Mouse (Mus musculus): ENCODE measurements around the gene Bhlhe41.

Gene Bhlhe41

DNA sequence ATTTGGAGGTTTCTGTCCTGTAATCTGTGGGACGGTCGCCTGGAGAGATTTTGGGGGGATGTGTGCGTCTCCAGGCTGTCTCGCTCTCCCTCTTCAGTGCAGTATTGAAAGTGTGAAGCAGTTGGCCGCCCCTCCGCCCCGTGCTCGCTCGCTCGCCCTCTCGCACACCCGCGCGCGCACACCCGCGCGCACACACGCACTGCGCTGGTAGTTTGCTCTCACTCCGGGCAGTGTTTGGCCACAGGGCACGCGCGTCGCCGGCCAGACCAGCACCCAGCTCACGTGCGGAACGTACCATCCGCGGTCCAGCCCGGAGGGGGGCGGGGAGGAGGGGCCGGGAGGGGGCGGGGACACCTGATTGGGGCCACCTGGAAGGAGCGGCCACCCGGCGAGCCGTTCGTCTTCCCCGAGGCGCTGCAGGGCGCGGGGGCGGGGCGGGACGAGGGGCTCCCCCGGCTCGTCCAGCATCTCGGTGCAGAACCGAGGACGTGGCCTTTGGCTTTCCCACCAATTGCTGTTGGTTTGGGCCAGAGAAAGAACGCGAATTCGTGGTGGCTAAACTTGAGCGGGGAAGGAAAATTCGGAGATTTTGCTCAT, at the start of gene Bhlhe41:
Gene Bhlhe41, minus strand, starts transcription at position 270 of the 597 bp plus-strand sequence.
- DNase-seq, result no peak

DNA sequence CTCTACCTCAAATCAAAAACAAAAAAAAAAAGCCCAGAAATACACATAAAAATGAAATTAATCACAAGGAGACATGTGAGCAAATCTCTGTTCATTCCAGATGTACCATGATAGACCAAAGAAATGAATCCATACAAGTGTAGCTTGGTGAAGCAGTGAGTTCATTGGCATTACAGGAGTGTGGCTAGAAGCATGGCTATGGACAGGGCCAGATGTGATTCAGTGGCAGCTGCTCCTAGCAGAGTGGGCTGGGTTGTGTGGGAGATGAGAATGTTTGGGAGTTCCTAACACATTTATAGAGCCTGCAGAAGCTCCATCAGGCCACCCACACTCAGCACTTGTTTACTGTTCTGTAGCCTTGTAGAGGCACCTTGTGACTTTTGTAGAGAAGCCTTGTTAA, 46.9 kb upstream of the Bhlhe41 start:
- no peak for DNase-seq

DNA sequence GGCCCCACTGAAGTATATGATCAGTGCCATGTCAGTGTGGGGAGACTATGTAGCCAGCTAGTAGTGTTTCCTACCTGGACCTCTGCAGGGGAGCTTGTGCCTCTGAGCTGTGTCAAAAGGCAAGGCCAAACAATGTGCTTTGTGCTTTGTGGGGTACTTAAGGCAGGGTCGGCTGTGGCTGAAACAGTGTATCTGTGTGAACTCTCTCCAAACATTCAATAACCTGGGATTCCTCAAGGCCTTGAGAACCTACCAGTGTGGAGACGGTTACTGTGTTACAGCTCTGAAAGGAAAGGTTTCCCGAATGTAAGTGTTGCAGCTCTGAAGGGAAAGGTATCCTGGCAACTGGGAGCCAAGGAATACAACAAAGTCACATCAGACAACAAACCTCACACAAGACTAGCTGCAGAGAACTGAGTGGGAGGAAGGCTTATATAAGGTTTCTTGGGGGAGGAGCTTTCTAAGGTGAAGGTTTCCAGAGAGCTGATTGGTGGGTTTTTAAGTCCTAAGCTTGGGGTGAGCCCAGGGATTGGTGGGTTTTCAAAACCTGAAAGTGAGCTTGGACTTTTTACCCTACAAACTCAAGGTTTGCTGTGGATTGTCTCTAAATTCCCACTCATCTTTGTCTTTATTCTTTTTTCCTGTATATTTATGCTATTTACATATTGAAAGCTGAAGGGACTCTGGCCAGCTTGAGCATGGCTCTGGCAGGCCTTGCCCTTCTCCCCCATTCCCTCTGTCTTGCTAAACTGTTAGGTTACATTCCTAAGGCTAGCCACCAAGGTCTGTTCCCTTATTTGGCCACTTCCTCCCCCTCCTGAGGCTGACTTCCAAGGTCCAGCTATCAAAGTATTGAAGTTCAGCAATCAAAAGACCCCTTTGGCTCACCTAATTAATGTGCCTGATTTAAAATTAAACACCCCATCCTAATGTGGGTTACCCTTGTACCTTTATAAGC, 45.4 kb upstream of the Bhlhe41 start:
- DNase-seq, result no peak

DNA sequence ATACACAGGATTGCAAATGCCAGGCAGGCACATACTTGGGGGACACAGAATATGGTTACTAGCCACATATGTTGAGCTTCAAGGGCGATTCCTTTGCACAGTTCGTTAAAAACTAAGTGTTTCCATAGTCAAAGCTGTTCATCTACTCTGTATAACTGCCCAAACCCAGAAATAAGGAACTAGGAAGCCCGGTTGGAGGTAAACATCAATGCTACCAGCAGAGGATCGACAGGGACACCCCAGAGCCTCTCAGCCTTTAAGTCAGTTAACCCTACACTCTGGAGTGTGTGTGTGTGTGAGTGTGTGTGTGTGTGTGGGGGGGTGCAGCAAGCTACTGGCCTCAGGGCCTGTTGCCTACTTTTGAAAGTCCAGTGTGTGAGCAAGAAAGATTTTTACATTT, 44.6 kb upstream of the Bhlhe41 start:
- no peak for DNase-seq

DNA sequence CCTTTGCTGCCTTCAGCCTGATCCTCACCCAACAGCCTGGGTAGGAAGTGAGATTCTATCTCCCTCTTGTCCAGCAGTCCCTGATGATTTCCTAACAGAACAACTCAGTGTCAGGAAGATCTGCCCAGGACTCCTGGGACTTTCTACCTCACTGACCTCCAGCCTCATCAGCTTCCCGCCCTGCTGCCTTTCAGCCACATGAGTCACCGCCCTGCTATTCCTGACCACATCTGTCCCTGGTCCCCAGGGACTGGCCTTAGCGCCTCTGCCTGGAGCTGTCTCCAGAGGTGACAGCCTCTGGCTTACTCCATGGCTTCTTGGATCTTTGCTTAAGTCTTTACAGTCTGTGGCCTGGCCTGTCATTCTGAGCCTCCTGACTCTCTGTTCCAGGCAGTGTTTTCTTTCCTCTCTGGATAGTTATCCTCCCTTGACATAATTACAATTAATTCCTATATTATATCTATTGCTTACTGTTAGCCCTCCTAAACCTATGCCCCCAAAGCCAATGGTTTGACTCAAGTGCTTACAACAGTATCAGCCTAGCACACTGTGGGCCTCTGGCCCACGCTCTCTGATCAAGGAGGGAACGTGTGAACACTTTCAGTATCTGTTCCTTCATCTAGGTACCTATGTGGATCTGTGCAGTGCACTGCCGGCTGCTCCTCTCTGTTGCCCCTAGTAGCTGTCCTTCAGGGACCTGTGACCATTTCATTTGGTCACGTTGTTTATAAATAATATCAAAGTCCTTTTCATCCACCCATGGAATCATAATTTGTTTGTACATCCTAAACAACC, 40.9 kb upstream of the Bhlhe41 start:
- DNase-seq, result no peak

DNA sequence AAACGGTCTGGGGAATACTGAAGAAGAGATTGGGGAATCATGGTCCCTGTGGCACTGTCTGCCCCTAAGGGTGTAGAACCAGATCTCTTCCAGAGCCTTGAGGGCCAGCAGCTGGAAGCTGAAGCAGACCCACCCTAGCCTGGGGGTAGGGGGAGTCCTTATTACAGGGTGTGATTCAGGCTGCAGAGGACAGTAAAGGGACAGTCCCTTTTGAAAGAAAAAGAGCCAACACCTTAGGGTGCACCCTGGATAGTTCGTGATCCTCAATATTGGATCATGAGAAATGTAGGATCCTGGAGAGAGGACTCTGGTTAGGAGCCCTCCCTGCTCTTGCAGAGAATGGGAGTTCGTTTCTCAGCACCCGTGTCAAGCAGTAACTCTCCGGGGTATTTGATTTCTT, 39.3 kb upstream of the Bhlhe41 start:
- DNase-seq, result no peak

DNA sequence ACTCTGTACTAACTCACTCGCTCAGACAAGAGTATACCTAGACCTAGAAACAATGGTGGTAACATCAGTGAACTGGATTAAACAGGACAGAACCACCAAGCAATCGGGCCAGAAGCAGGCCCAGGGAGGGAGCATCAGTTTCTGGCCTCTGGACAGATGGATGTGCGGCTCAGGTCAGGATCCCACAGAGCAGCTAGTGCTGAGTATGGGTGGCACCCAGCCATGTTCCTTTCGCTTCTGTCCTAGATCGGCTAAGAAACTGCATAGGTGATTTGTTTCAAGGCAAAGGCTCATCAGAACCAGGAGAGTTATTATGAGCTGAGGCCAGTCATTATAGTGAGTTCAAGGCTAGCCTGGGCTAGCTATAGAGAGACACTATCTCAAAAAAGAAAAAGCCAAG, 38.8 kb upstream of the Bhlhe41 start:
- DNase-seq, result peak; percentile 20

DNA sequence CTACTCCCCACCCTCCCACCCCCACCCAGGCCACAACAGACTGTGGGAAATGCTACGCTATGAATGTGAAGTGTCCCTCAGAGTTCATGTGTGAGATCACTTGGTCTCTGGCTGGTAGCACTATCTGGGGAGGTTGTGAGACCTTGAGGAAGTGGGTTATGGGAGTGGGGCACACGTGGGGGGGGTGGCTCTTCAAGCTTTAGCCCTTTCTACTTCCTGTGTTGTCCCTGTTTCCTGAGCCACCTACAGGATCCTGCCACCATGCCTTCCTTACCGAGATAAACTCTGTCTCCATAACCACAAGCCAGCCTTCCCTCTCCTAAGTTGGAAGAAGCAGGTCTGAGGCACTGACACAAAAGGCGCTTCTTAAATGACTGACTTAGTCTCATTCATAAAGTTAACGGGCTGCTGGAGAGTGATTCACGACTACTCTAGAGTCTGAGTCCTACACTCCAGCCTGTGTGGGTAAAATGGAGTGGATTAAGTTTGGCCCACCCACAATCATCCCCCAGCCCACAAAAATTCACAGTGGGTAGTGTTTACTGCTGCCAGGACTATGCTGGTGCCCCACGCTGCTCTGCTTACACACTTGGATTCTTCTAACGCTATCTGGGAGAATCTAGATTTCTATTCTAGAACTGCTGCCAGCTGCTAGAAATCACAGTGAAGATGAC, 29.4 kb upstream of the Bhlhe41 start:
- no peak for DNase-seq

DNA sequence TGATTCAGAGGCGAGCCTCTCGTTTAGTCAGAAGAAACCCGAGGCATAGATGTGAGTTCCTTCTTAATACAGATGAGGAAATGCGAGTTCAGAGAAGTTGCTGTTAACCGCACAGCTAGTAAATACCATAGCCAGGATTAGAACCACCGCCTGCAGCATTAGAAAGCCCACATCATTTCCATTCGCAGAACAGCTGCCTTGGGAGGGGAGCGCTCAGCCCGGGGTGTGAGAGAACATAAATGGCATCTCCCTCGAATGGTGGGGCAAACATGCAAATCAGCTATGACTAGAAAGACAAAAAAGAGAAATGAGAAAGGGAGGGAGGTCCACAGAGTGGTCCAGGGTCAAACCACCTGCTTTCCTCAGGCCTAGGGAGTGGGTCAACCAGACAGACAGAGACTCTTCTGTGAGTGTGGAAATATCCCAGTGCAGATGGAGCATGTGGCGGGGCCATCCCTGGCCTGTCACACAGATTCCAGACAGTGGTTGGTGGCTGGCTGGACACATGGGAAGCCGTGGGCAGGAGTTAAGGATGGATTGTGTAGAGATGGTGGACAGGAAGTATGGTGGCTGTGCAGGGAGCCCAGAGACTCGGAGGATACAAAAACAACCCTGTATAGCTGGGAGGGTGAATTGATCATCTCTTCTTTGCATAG, 28.1 kb upstream of the Bhlhe41 start:
- DNase-seq, result no peak

DNA sequence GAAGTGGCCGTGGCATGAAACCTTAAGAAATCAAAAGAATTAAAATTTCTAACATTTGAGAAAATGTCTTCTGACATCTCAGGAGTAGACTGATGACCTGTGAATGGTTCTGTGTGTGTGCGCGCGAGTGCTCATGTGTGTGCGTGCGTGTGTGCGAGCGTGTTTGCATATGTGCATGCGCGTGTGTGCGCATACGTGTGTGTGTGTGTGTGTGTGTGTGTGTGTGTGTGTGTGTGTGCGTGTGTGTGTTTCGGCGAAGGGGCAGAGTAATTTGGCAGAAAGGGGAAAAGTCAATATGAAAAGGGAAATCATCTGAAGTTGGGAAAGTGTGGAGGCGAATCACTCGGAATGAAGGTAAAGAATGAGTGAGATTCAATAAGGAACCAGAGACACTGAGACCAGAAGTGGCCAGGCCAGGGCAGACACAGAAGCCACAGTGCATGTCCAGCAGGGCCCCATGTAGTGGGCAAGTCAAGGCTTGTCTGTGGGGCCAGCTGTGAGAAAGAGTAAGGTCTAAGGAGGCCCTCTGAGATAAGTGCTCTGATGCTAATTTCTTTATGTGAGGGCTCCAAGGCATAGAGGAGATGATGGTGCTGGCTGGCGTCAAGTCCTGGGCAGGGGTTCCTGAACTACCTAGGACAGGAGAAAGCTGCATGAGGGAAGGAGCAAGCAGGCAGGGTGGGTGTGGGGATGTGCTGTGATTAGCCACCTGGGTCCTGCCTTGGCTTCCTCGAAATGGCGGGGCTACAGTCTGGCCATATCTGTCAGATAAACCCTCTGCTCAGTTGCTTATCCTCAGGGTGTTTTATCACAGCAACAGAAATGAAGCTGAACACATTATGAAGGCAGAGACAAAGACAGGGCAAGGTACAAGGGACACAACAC, 27.3 kb upstream of the Bhlhe41 start:
- no peak for DNase-seq

DNA sequence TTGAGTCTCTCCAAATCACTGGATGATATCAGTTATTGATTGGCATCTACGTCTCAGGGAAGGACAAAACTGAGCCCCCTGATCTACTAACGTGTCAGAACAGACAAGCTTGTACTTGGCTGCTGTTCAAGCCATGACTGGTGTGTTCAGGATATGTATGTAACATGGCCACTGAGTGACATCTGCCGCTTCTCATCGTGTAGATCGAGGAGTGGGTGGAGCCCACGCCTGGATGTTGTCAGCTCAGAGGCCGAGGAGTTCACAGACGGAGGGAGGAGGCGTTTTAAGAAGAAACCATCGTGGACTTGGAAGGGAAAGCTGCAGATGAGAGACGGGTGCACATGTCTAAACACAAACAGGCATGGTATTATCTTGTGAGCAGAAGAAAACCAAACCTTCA, 26.6 kb upstream of the Bhlhe41 start:
- DNase-seq, result no peak

DNA sequence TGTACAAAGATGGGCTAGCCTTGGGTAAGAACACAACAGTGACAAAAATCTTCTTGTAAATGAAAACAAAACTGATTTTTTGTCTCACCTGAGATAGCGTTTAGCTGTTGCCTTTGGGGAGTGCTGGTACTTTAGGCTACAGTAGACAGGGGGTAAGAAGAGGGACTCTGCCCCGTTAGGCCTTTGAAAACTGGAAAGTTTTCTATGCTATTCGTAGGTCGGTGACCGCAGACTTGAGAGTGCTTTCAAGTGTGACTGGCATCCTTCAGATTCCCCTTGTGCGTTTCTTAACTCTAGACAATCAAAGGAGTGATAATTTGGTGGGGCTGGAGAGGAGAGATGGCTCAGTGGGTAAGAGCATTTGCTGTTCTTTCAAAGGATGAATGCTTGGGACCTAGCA, 22.4 kb upstream of the Bhlhe41 start:
- DNase-seq, result no peak

DNA sequence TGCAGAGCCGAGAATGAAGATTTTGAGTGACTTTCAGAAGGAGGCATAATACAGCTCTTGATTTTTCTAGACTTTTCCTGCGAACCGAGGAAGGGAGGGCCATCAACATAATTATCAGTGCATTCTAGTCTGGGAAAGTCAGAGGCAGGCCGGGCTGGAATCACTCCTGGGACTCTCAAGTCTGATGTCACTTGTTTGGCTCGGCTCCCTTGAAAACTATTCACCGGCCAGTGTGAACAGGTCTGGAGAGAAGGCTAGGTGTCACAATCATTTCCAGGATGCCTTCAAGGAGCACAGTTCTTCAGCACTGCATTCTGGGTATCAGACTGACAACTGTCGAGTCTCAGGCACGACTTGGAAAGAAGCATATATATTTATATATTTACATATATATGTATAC, 20.9 kb upstream of the Bhlhe41 start:
- no peak for DNase-seq

DNA sequence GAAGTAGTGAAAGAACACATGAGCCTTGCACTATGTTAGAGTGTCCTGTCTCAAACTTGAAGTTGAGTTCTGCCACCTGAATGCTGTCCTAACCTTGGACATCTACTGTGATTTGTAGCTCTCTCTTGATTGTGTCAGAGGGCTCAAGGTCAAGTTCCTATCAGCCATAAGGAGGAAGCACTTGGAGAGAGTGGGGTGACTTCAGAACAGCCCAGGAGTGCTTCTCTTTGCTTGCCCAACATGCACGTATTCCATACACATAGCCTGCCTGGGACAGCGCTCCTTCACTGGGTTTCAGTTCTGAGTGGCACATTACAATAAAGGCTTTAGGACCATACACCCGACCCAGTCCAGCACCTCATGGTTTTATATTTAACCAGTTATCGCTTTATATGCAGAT, 19.7 kb upstream of the Bhlhe41 start:
- DNase-seq, result no peak

DNA sequence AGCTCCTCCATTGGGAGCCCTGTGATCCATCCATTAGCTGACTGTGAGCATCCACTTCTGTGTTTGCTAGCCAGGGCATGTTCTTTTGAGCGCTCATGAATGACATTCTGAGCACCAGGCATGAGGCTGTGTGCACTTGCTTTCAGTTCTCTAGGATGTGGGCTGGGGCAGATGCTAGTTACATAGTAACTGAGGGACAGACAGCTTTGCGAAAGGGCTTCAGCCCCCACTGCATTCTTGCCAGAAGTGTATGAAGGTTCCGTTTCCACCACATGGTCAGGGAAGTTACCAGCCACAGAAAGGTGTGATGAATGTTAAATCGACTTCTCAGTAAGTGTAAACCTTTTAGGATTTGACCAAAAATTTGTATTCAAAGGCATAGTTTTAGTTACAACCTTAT, 18.3 kb upstream of the Bhlhe41 start:
- no peak for DNase-seq

DNA sequence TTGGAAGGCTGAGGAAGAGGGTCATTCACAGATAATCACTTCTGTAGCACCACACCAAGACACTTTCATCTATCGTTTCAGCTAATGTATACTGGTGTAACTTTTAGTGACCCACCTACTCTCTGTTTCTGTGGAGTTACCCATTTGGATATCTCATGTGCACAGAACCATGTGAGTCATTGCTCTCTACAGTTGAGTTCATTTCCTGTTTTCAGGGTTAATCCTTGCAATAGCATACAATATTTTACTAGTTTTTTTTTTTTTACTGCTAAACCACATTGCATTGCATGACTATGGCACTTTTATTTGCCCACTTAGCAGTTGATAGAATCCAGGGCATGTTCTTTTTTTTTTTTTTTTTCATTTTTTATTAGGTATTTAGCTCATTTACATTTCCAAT, 17.7 kb upstream of the Bhlhe41 start:
- no peak for DNase-seq

DNA sequence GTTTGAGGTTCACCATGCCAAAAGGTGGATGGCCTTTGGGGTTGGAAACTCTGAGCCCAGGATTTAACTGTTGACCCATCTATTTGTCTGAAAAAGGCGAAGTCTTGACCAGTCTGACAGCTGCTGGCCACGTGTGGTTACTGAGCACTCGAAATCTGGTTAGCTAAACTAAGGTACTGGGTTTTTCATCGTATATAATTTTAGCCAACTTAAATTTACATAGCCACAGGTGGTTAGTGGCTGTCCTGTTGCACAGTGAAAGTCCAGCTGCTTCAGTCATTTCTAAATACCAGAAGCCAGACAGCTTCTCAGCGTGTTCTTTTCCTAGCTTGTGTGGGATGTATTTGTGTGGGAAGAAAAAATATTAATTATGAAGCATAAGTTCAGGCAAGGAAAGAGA, 15.3 kb upstream of the Bhlhe41 start:
- no peak for DNase-seq

DNA sequence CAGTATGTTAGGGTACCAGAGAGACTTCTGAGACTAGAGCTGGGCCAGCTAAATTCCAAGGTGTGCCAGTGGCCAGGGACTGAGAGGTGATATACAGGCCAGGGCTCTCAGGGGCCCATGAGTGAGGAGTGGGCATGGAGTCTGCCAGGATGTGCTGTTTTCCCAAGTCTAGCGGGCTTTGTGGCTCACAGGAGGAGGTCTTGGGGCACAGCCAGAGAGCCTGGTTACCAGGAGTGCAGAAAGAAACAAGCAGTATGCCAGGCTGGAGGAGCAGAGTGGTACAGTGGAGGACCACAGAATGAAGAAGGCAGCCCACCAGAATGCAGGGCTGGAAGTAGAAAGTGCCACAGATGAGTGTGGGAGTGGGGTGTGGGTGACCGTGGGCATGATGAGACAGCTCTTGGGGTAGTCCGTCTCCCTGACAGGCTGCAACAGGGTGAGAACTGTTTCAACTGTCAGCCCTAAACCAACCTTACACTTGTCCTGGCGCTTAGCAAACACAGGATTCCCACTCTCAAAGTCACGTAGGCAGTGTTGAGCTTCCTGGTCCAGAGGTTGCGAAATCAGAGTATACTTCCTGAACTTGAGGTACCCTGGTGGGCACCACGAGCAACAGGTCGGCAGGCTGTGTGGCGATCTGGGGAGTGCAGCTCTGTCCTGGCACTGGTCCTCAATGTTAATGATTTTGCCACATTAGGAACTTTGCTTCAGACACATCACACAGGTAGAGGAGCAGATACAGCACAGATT, 11.8 kb upstream of the Bhlhe41 start:
- DNase-seq, result peak; percentile 14

DNA sequence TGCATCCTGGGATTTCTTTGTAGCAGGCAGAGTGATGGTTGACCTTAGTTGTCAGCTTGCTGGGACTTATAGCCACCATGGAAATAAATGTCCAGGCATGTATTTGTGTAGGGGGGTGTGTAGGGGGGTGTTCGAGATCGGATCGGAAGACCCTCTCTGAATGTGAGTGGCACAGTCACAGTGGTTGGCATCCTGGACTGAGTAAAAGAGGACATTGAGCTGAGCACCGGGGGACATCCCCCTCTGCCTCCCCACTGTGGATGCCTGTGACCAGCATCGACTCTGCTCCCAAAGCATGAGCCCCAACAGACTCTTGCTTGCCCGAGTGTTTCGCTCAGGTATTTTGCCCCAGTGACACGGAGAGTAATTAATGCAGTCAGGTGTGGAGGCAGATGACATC, 8.0 kb upstream of the Bhlhe41 start:
- no peak for DNase-seq

DNA sequence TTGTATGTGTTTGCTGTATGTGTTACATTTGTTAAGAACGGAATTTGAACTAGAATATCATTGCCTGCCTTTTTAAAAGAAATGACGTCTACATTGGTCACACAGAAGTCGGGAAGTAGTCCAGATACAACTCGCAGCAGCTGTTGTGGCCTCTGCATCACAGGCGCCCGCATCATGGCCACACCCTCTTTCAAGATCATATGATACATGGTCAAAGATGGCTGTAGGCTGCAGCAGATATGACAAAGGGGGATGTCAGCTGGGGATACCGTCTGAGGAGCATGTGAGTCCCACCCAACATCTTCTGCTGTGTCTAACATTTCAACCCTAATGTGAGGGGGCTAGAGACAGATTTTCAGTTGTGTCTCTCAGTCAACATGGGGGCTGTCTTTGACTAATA, 6.7 kb upstream of the Bhlhe41 start:
- no peak for DNase-seq

DNA sequence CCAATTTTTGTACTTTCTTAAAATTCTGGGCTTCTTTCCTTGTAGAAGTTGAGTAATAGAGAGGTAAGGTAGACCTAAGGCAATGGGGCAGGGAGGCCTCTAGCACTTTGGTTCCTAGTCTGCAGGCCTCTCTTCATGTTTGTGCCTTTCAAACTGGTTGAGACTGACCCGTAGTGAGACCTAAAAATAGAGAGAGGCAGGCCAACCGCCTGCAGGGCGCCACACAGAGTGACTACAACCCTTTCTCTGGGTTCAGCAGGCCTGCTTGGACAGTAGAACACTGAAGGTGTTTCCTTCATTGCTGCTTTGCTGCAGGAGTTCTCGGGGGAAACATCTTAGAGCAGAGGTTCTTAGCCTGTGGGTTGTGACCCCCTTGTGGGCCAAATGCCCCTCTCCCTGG, 5.6 kb upstream of the Bhlhe41 start:
- DNase-seq, result no peak
